Mouse (Mus musculus): ENCODE results near the gene Fam173b. TPM values are rescaled to one million over a fixed set of nuclear protein-coding genes. Genes with fewer than 3 reads are reported as not detected.

The Fam173b gene
- 3.9 and 4.9 TPM in 2 replicates for polyA plus RNA-seq (2012; rRNA removed)

GRCm38 (mm10) chr15:31601646-31602374 lies at the start of gene Fam173b, which contains the start of gene Cct5:
Fam173b (plus strand) TSS chr15:31601852.
Cct5 (minus strand) TSS chr15:31601804.
- DNase-seq (ENCODE audit: low read depth in 1 of 2, low spot score in 2 of 2) = peak; percentile 93 to 97
- H3K36me3 ChIP-seq (ENCODE audit: control insufficient read depth, insufficient read depth, low read length) = no peaks in the 10 kb centered on the region
- H3K4me1 ChIP-seq (ENCODE audit: control insufficient read depth, insufficient read depth, insufficient read length) = peaks cover 3% of the 10 kb centered on the region; the same call in 1 of the 2 replicates
- no peak for TF ChIP-seq CTCF (IDR thresholded peaks at IDR 0.05; ENCODE audit: extremely low read depth, insufficient read depth, insufficient read length, insufficient replicate concordance)
- peak; percentile 85 for TF ChIP-seq POLR2A (IDR thresholded peaks at IDR 0.05; ENCODE audit: low read depth, low read length)
- H3K27me3 ChIP-seq (ENCODE audit: control insufficient read depth, insufficient read depth, low read length) = no peaks in the 10 kb centered on the region
- H3K27ac ChIP-seq (ENCODE audit: insufficient read depth, low read length) = peak within 1 kb of the TSS; percentile 89
- peak within 1 kb of the TSS; percentile 97 for H3K4me3 ChIP-seq (ENCODE audit: extremely low read depth, insufficient read depth, insufficient read length)
- under 1% methylated on average over 63 of the region's 63 CpGs for WGBS

GRCm38 (mm10) chr15:31554855-31555254 lies 46.8 kb upstream of the Fam173b start:
- H3K4me1 ChIP-seq (ENCODE audit: control insufficient read depth, insufficient read depth, insufficient read length) = no peaks in the 10 kb centered on the region
- DNase-seq (ENCODE audit: low read depth in 1 of 2, low spot score in 2 of 2) = no peak
- H3K27me3 ChIP-seq (ENCODE audit: control insufficient read depth, insufficient read depth, low read length) = no peaks in the 10 kb centered on the region
- no peaks in the 10 kb centered on the region for H3K36me3 ChIP-seq (ENCODE audit: control insufficient read depth, insufficient read depth, low read length)
- no peak overlapping the region for H3K4me3 ChIP-seq (ENCODE audit: extremely low read depth, insufficient read depth, insufficient read length)
- no peak overlapping the region for H3K27ac ChIP-seq (ENCODE audit: insufficient read depth, low read length)
- TF ChIP-seq POLR2A (IDR thresholded peaks at IDR 0.05; ENCODE audit: low read depth, low read length) = no peak
- no peak for TF ChIP-seq CTCF (IDR thresholded peaks at IDR 0.05; ENCODE audit: extremely low read depth, insufficient read depth, insufficient read length, insufficient replicate concordance)
- WGBS = 64% methylated on average over 2 of the region's 2 CpGs

- Histone ChIP-seq H3K27ac (ENCODE audit: insufficient read depth, low read length) (no peak overlapping the region), H3K27me3 (ENCODE audit: control insufficient read depth, insufficient read depth, low read length) (no peaks in the 10 kb centered on the region), H3K4me3 (ENCODE audit: extremely low read depth, insufficient read depth, insufficient read length) (no peak overlapping the region), H3K36me3 (ENCODE audit: control insufficient read depth, insufficient read depth, low read length) (no peaks in the 10 kb centered on the region), H3K4me1 (ENCODE audit: control insufficient read depth, insufficient read depth, insufficient read length) (no peaks in the 10 kb centered on the region)
- no peak for DNase-seq (ENCODE audit: low read depth in 1 of 2, low spot score in 2 of 2)
- 92% methylated on average over 6 of the region's 6 CpGs for WGBS
- TF ChIP-seq CTCF (IDR thresholded peaks at IDR 0.05; ENCODE audit: extremely low read depth, insufficient read depth, insufficient read length, insufficient replicate concordance) (no peak), POLR2A (IDR thresholded peaks at IDR 0.05; ENCODE audit: low read depth, low read length) (no peak)
These were observed 40.3 kb upstream of the Fam173b start for GRCm38 (mm10) chr15:31561390-31561789.

- H3K4me3 ChIP-seq (ENCODE audit: extremely low read depth, insufficient read depth, insufficient read length) = no peak overlapping the region
- no peaks in the 10 kb centered on the region for H3K4me1 ChIP-seq (ENCODE audit: control insufficient read depth, insufficient read depth, insufficient read length)
- 94% methylated on average over 4 of the region's 4 CpGs for WGBS
- H3K27ac ChIP-seq (ENCODE audit: insufficient read depth, low read length) = no peak overlapping the region
- H3K36me3 ChIP-seq (ENCODE audit: control insufficient read depth, insufficient read depth, low read length) = no peaks in the 10 kb centered on the region
- DNase-seq (ENCODE audit: low read depth in 1 of 2, low spot score in 2 of 2) = no peak
- TF ChIP-seq CTCF (IDR thresholded peaks at IDR 0.05; ENCODE audit: extremely low read depth, insufficient read depth, insufficient read length, insufficient replicate concordance) (no peak), POLR2A (IDR thresholded peaks at IDR 0.05; ENCODE audit: low read depth, low read length) (no peak)
- no peaks in the 10 kb centered on the region for H3K27me3 ChIP-seq (ENCODE audit: control insufficient read depth, insufficient read depth, low read length)
These were observed 39.7 kb upstream of the Fam173b start for GRCm38 (mm10) chr15:31561976-31562375.

GRCm38 (mm10) chr15:31562847-31563246 lies 38.8 kb upstream of the Fam173b start:
- H3K4me3 ChIP-seq (ENCODE audit: extremely low read depth, insufficient read depth, insufficient read length) = no peak overlapping the region
- H3K27me3 ChIP-seq (ENCODE audit: control insufficient read depth, insufficient read depth, low read length) = no peaks in the 10 kb centered on the region
- H3K4me1 ChIP-seq (ENCODE audit: control insufficient read depth, insufficient read depth, insufficient read length) = no peaks in the 10 kb centered on the region
- no peaks in the 10 kb centered on the region for H3K36me3 ChIP-seq (ENCODE audit: control insufficient read depth, insufficient read depth, low read length)
- TF ChIP-seq CTCF (IDR thresholded peaks at IDR 0.05; ENCODE audit: extremely low read depth, insufficient read depth, insufficient read length, insufficient replicate concordance) (no peak), POLR2A (IDR thresholded peaks at IDR 0.05; ENCODE audit: low read depth, low read length) (no peak)
- H3K27ac ChIP-seq (ENCODE audit: insufficient read depth, low read length) = no peak overlapping the region
- 85% methylated on average over 8 of the region's 8 CpGs for WGBS
- no peak for DNase-seq (ENCODE audit: low read depth in 1 of 2, low spot score in 2 of 2)

GRCm38 (mm10) chr15:31563577-31564546 lies 37.8 kb upstream of the Fam173b start:
- WGBS = 50% methylated on average over 19 of the region's 19 CpGs
- no peak overlapping the region for H3K4me3 ChIP-seq (ENCODE audit: extremely low read depth, insufficient read depth, insufficient read length)
- no peaks in the 10 kb centered on the region for H3K27me3 ChIP-seq (ENCODE audit: control insufficient read depth, insufficient read depth, low read length)
- H3K36me3 ChIP-seq (ENCODE audit: control insufficient read depth, insufficient read depth, low read length) = no peaks in the 10 kb centered on the region
- no peak overlapping the region for H3K27ac ChIP-seq (ENCODE audit: insufficient read depth, low read length)
- DNase-seq (ENCODE audit: low read depth in 1 of 2, low spot score in 2 of 2) = no peak
- TF ChIP-seq CTCF (IDR thresholded peaks at IDR 0.05; ENCODE audit: extremely low read depth, insufficient read depth, insufficient read length, insufficient replicate concordance) = no peak
- TF ChIP-seq POLR2A (IDR thresholded peaks at IDR 0.05; ENCODE audit: low read depth, low read length) = no peak
- H3K4me1 ChIP-seq (ENCODE audit: control insufficient read depth, insufficient read depth, insufficient read length) = no peaks in the 10 kb centered on the region
